11 mouse cellular contexts compared by ENCODE assay signal in genomic region chr15:83433344-83433743, GRCm38 (mm10). TPM values are rescaled to one million over a fixed set of nuclear protein-coding genes. Genes with fewer than 3 reads are reported as not detected.
DNase-seq lines count a peak whose midpoint lies in the region; ATAC-seq and TF ChIP-seq lines count a peak whose summit lies in the region.
"Had no signal": no experiment of that assay in that cellular context is flagged by ENCODE, and none has a peak within 500 bp of the region (broad histone marks: within the 10 kb centered on the region; RNA-seq: fewer than 3 reads in every experiment).

No protein-coding gene starts in this region.

- H3K4me2 ChIP-seq in limb, embryonic 15.5 days = no peak overlapping the region
- H3K4me2 ChIP-seq in stomach, postnatal 0 days (replicated peaks; ENCODE audit: low read depth) = 0 out of 2 replicates have a peak overlapping the region, but pooled peaks have one; percentile 43
- H3K4me2 ChIP-seq: midbrain, embryonic 12.5 days; neural tube, embryonic 15.5 days had no signal

- TF ChIP-seq CTCF in kidney, adult 2 months (conservative IDR thresholded peaks at IDR 0.05; ENCODE audit: insufficient read depth, insufficient read length, low read depth, low read length) = no peak
- no peak for TF ChIP-seq CTCF in thymus, adult 2 months (IDR thresholded peaks at IDR 0.05; ENCODE audit: borderline replicate concordance, control insufficient read depth, extremely low read depth, insufficient read depth, low read length, poor library complexity)
- TF ChIP-seq CTCF in stomach, postnatal 0 days (IDR thresholded peaks at IDR 0.05; ENCODE audit: low read depth) = no peak

- H3K9me3 ChIP-seq in limb, embryonic 15.5 days = no peaks in the 10 kb centered on the region
- H3K9me3 ChIP-seq in stomach, postnatal 0 days (ENCODE audit: control insufficient read depth, low read length) = no peaks in the 10 kb centered on the region
- H3K9me3 ChIP-seq: midbrain, embryonic 12.5 days; neural tube, embryonic 15.5 days had no signal

- 36% methylated on average over 2 of the region's 2 CpGs for WGBS in kidney, adult 2 months
- 89% methylated on average over 2 of the region's 2 CpGs for WGBS in thymus, adult 2 months
- WGBS in limb, embryonic 15.5 days = 62% methylated on average over 2 of the region's 2 CpGs
- 70% methylated on average over 2 of the region's 2 CpGs for WGBS in stomach, postnatal 0 days

- TF ChIP-seq POLR2A in kidney, adult 2 months (IDR thresholded peaks at IDR 0.05; ENCODE audit: low read depth, low read length) = no peak
- TF ChIP-seq POLR2A in thymus, adult 2 months (IDR thresholded peaks at IDR 0.05; ENCODE audit: control insufficient read depth, extremely low read depth, insufficient read depth, low read length, poor library complexity) = no peak

- H3K4me1 ChIP-seq in kidney, adult 2 months (ENCODE audit: control insufficient read depth, insufficient read depth, low read length) = peaks cover 46% of the 10 kb centered on the region
- peaks cover 12% of the 10 kb centered on the region for H3K4me1 ChIP-seq in thymus, adult 2 months (replicated peaks; ENCODE audit: control insufficient read depth, insufficient read depth, low read length)
- H3K4me1 ChIP-seq in limb, embryonic 15.5 days = peaks cover 43% of the 10 kb centered on the region
- peaks cover 9% of the 10 kb centered on the region; the same call in 1 of the 2 replicates for H3K4me1 ChIP-seq in stomach, postnatal 0 days (replicated peaks; ENCODE audit: control insufficient read depth, insufficient read depth)

- peak overlapping the region; percentile 57; the same call in 1 of the 2 replicates for H3K4me3 ChIP-seq in kidney, adult 2 months (ENCODE audit: insufficient read depth, low read depth, low read length)
- H3K4me3 ChIP-seq in thymus, adult 2 months (ENCODE audit: control insufficient read depth, insufficient read depth, low read length) = no peak overlapping the region
- no peak overlapping the region for H3K4me3 ChIP-seq in limb, embryonic 15.5 days
- no peak overlapping the region for H3K4me3 ChIP-seq in stomach, postnatal 0 days (ENCODE audit: low read depth, low read length)
- H3K4me3 ChIP-seq: midbrain, embryonic 12.5 days; neural tube, embryonic 15.5 days had no signal

- TF ChIP-seq EP300 in stomach, postnatal 0 days (optimal IDR thresholded peaks at IDR 0.05) = no peak

- no peak overlapping the region for H3K9ac ChIP-seq in limb, embryonic 15.5 days
- no peak overlapping the region for H3K9ac ChIP-seq in stomach, postnatal 0 days (ENCODE audit: low read length)
- H3K9ac ChIP-seq: midbrain, embryonic 12.5 days; neural tube, embryonic 15.5 days had no signal

- no peak for DNase-seq in kidney, adult 2 months
- DNase-seq in kidney, postnatal 25 days = no peak
- no peak for DNase-seq in thymus, adult 2 months
- no peak for DNase-seq in thymus, postnatal 0 days (ENCODE audit: low spot score)
- no peak for DNase-seq in stomach, postnatal 0 days (ENCODE audit: low spot score)
- no peak for DNase-seq in natural killer cell, adult 2 months (ENCODE audit: low spot score in 2 of 2)
- DNase-seq in adrenal gland, adult 2 months = no peak

- H3K27me3 ChIP-seq in kidney, adult 2 months (replicated peaks; ENCODE audit: control insufficient read depth, insufficient read depth, low read length) = no peaks in the 10 kb centered on the region
- no peaks in the 10 kb centered on the region for H3K27me3 ChIP-seq in thymus, adult 2 months (ENCODE audit: control insufficient read depth, insufficient read depth, low read length)
- no peaks in the 10 kb centered on the region for H3K27me3 ChIP-seq in limb, embryonic 15.5 days
- H3K27me3 ChIP-seq in stomach, postnatal 0 days (ENCODE audit: control insufficient read depth, insufficient read depth, low read length) = no peaks in the 10 kb centered on the region
- H3K27me3 ChIP-seq: midbrain, embryonic 12.5 days; neural tube, embryonic 15.5 days had no signal

- no peak for ATAC-seq in limb, embryonic 15.5 days (ENCODE audit: insufficient number of reproducible peaks, low FRiP score, low TSS enrichment, low read depth)
- ATAC-seq in stomach, postnatal 0 days (ENCODE audit: low FRiP score, low TSS enrichment) = no peak
- ATAC-seq: activated CD4-positive, CD25-positive, alpha-beta regulatory T cell, adult 4 months had no signal

- H3K27ac ChIP-seq in kidney, adult 2 months (ENCODE audit: insufficient read depth, low read depth, low read length) = peak overlapping the region; percentile 99
- peak overlapping the region; percentile 55; the same call in 1 of the 2 replicates for H3K27ac ChIP-seq in thymus, adult 2 months (ENCODE audit: control insufficient read depth, insufficient read depth, low read length)
- 0 out of 2 replicates have a peak overlapping the region, but pooled peaks have one; percentile 28 for H3K27ac ChIP-seq in limb, embryonic 15.5 days
- H3K27ac ChIP-seq in stomach, postnatal 0 days (replicated peaks) = peak overlapping the region; percentile 83
- H3K27ac ChIP-seq: midbrain, embryonic 12.5 days; neural tube, embryonic 15.5 days had no signal

- H3K36me3 ChIP-seq in kidney, adult 2 months (ENCODE audit: control insufficient read depth, insufficient read depth, low read length) = no peaks in the 10 kb centered on the region
- no peaks in the 10 kb centered on the region for H3K36me3 ChIP-seq in thymus, adult 2 months (ENCODE audit: control insufficient read depth, insufficient read depth, low read length)
- H3K36me3 ChIP-seq in limb, embryonic 15.5 days = no peaks in the 10 kb centered on the region
- H3K36me3 ChIP-seq in stomach, postnatal 0 days (ENCODE audit: control insufficient read depth, insufficient read depth, low read length) = no peaks in the 10 kb centered on the region
- H3K36me3 ChIP-seq: midbrain, embryonic 12.5 days; neural tube, embryonic 15.5 days had no signal

RNA-seq across cellular contexts. Expression of gene Pacsin2, which starts 31.1 kb away (rescaled TPM):
- 116 and 126 TPM in 2 replicates for polyA plus RNA-seq in kidney, adult 2 months (2012; rRNA removed)
- polyA plus RNA-seq in thymus, adult 2 months (2012; rRNA removed) = 25.7 and 30.5 TPM in 2 replicates
- 24.7 and 24.8 TPM in 2 replicates for polyA plus RNA-seq in thymus, postnatal 0 days (2015; fragmentation: Nextera tagmentation; extraction: Ambion mirVana)
- polyA plus RNA-seq in limb, embryonic 15.5 days (2015; fragmentation: Nextera tagmentation; extraction: Ambion mirVana) = 57.2 and 65.8 TPM in 2 replicates
- polyA plus RNA-seq in stomach, postnatal 0 days (2015; fragmentation: Nextera tagmentation; extraction: Ambion mirVana) = 42.5 and 46.6 TPM in 2 replicates
- total RNA-seq in adrenal gland, adult 2 months (2021) = 100 to 1,000 TPM in 1 of 2 experiments, 10 to 100 TPM in 1; 76.7 to 111 TPM
- polyA plus RNA-seq in adrenal gland, adult 2 months (2012; rRNA removed) = 25.3 and 28.9 TPM in 2 replicates

Comparison
In these comparisons a context has a peak if more than half of its experiments do, and no peak if none do; other contexts are left out.
1. H3K27ac ChIP-seq: peak in every context shown above with its lines; median percentile 99 in kidney, adult 2 months; 83 in stomach, postnatal 0 days; 55 in thymus, adult 2 months; 28 in limb, embryonic 15.5 days.